Mouse (Mus musculus) liver, embryonic 11.5 days (tissue): ENCODE measurements at regions not wholly inside any gene's neighbourhood (a gene's known extent, or its start where the extent isn't known, plus 50 kb on each side); places are given as distances from the start of the nearest gene placed in this dataset.

Experiments used
- ATAC-seq: fragments of 200-750 bp; cut with Nextera tagmentation; replicated peaks from 2 replicates; pipeline ENCODE4 v1.8.0; 2017; ENCODE audit warnings: moderate number of reproducible peaks, mild to moderate bottlenecking, moderate TSS enrichment, moderate library complexity; ENCODE audit not compliant: low FRiP score
- DNase-seq: peaks from one replicate; pipeline ENCODE4 v3.0.0-alpha.2; 2017; ENCODE audit warnings: low spot score
- H3K27ac ChIP-seq: fragments of 300-500 bp; sonication (generic); 2 replicates; pipeline ENCODE4 v1.5.1; 2014; ENCODE audit warnings: mild to moderate bottlenecking, low read depth, low read length, control low read depth
- H3K27me3 ChIP-seq: fragments of 300-500 bp; sonication (generic); replicated peaks from 2 replicates; pipeline ENCODE4 v1.6.1; 2014; ENCODE audit warnings: low read length, mixed read lengths; ENCODE audit not compliant: control insufficient read depth, insufficient read depth
- H3K36me3 ChIP-seq: fragments of 300-500 bp; sonication (generic); 2 replicates; pipeline ENCODE4 v1.6.1; 2014; ENCODE audit warnings: mild to moderate bottlenecking, low read length, moderate library complexity, mixed read lengths; ENCODE audit not compliant: control insufficient read depth, insufficient read depth
- H3K4me1 ChIP-seq: fragments of 300-500 bp; sonication (generic); replicated peaks from 2 replicates; pipeline ENCODE4 v1.6.1; 2014; ENCODE audit warnings: low read length, mixed read lengths; ENCODE audit not compliant: control insufficient read depth, insufficient read depth
- H3K4me2 ChIP-seq: fragments of 300-500 bp; sonication (generic); 2 replicates; pipeline ENCODE4 v1.6.1; 2014; ENCODE audit warnings: mild to moderate bottlenecking, control low read depth, moderate library complexity
- H3K4me3 ChIP-seq: fragments of 300-500 bp; sonication (generic); 2 replicates; pipeline ENCODE4 v1.5.1; 2014; ENCODE audit warnings: low read depth, low read length, control low read depth
- H3K9ac ChIP-seq: fragments of 300-500 bp; sonication (generic); 2 replicates; pipeline ENCODE4 v1.6.1; 2014; ENCODE audit warnings: low read depth, low read length, control low read depth
- H3K9me3 ChIP-seq: fragments of 300-500 bp; sonication (generic); 2 replicates; pipeline ENCODE4 v1.6.1; 2016; ENCODE audit warnings: low read length, inconsistent platforms, mixed read lengths; ENCODE audit not compliant: control insufficient read depth
- WGBS: fragments of 180-500 bp; shearing (Covaris S2); extraction: QIAGEN DNeasy Blood & Tissue Kit; methylation state at CpG from one replicate; pipeline ENCODE4 v1.1.7; 2014; 5-methylcytosine and 5-hydroxymethylcytosine counted together

- H3K4me1 ChIP-seq = no peaks in the 10 kb centered on the region
- no peak for ATAC-seq
Observed at GRCm38 (mm10) chr7:115000796-115001524, 257.5 kb downstream of the Insc start.

DNA sequence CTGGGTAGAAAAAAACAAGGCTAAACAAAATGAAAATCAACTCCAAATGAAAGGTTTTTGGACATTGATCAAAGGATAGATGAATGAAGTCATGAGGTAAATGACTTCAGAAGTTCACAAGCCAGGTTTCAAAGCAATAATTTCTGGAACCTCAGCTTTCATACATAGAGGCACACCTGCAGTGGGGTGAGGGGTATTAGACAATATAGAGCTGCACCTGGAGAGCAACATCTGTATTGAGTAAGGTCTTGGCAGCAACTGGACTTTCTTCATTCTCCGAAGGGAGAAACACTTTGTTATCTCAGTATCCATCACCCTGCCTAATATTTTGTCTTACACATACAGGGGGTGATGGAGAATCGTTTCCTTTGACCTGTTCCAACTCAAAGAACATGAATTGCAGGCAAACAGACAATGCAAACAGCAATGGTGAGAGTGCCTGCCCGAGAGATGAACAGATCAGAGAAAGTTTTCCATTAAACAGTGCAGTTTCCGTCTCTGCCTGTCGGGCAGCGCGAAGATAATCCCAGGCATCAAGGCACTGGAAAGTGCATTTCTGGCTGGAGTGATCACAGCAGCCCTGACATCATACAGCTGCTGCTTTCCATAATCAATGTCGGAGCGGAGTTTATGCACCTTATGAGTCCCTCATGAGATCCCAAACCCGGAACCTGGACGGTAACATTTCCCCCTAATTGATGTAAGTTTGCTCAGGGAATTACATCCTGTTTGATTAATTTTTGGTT, 270.9 kb downstream of the Insc start:
- no peak overlapping the region for H3K4me3 ChIP-seq
- H3K4me1 ChIP-seq = no peaks in the 10 kb centered on the region
- no peaks in the 10 kb centered on the region for H3K9me3 ChIP-seq
- H3K27ac ChIP-seq = no peak overlapping the region
- WGBS = 66% methylated on average over 11 of the region's 11 CpGs
- no peak for DNase-seq
- H3K4me2 ChIP-seq = no peak overlapping the region
- no peak overlapping the region for H3K9ac ChIP-seq
- no peaks in the 10 kb centered on the region for H3K36me3 ChIP-seq
- ATAC-seq = no peak
- H3K27me3 ChIP-seq = no peaks in the 10 kb centered on the region

More at GRCm38 (mm10) chr7:115000796-115001524, 257.5 kb downstream of the Insc start:
- no peaks in the 10 kb centered on the region for H3K9me3 ChIP-seq
- WGBS = 69% methylated on average over 7 of the region's 7 CpGs
- H3K27me3 ChIP-seq = no peaks in the 10 kb centered on the region
- no peak overlapping the region for H3K4me2 ChIP-seq
- no peak overlapping the region for H3K9ac ChIP-seq
- no peak overlapping the region for H3K4me3 ChIP-seq
- H3K27ac ChIP-seq = no peak overlapping the region
- no peaks in the 10 kb centered on the region for H3K36me3 ChIP-seq
- no peak for DNase-seq

DNA sequence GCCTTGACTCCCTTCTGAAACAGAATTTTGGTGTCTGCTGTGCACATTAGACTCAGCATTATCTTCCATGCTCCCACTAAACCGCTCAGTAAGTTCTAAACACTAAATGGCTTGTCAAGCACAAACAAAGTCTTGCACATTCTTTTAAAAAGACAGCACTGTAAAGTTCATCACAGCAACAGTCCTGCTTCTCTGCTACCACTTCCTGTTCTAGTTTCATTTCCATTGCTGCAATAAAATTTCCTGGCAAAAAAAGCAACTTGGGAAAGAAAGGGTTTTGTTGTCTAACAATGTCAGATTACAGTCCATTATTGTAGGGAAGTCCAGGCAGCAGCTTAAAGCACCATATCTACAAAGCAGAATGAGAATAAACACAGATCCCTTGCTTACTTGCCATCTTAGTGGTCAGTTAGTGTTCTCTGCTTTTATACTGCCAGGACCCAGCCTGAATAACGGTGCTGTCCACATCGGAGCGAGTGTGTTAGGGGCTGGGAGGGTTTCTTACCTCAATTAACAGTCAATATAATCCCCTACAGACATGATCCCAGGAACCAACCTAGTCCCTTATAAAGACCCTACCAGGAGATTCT, 276.0 kb downstream of the Insc start:
- H3K27me3 ChIP-seq = no peaks in the 10 kb centered on the region
- no peaks in the 10 kb centered on the region for H3K9me3 ChIP-seq
- no peak overlapping the region for H3K27ac ChIP-seq
- no peak for DNase-seq
- H3K9ac ChIP-seq = no peak overlapping the region
- no peak overlapping the region for H3K4me2 ChIP-seq
- H3K4me1 ChIP-seq = no peaks in the 10 kb centered on the region
- no peak overlapping the region for H3K4me3 ChIP-seq
- no peaks in the 10 kb centered on the region for H3K36me3 ChIP-seq
- WGBS = 74% methylated on average over 4 of the region's 4 CpGs
- no peak for ATAC-seq

DNA sequence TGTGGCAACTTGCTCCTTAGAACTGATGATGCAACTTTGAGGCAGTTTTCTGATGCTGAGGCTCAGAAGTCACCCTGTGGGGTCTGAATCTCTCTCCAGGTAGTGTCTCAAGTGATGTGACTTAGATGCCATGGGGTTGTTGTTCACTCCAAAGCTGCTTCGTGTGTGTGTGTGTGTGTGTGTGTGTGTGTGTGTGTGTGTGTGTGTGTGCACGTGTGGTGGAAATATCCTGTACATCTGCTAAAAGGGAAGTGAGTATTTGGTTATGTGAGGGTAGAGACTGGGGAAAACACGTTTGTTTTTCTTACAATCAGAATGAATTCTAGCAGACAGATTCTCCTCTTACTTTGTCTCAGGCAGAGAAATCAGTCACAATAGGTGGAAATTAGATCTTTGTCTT, 276.5 kb downstream of the Insc start:
- H3K9me3 ChIP-seq = no peaks in the 10 kb centered on the region
- no peak overlapping the region for H3K4me3 ChIP-seq
- ATAC-seq = no peak
- H3K9ac ChIP-seq = no peak overlapping the region
- DNase-seq = no peak
- H3K36me3 ChIP-seq = no peaks in the 10 kb centered on the region
- H3K4me1 ChIP-seq = no peaks in the 10 kb centered on the region
- H3K4me2 ChIP-seq = no peak overlapping the region
- 60% methylated on average over 3 of the region's 3 CpGs for WGBS
- no peak overlapping the region for H3K27ac ChIP-seq
- no peaks in the 10 kb centered on the region for H3K27me3 ChIP-seq

GRCm38 (mm10) chr7:115025803-115026202, 282.3 kb downstream of the Insc start:
- Histone ChIP-seq H3K4me2 (no peak overlapping the region), H3K27ac (no peak overlapping the region), H3K27me3 (no peaks in the 10 kb centered on the region), H3K4me1 (no peaks in the 10 kb centered on the region), H3K4me3 (no peak overlapping the region), H3K9ac (no peak overlapping the region), H3K9me3 (no peaks in the 10 kb centered on the region), H3K36me3 (no peaks in the 10 kb centered on the region)
- WGBS = 74% methylated on average over 2 of the region's 2 CpGs
- no peak for DNase-seq
- no peak for ATAC-seq

- Histone ChIP-seq H3K27ac (no peak overlapping the region), H3K4me1 (no peaks in the 10 kb centered on the region), H3K9ac (no peak overlapping the region), H3K4me2 (no peak overlapping the region), H3K4me3 (no peak overlapping the region), H3K36me3 (no peaks in the 10 kb centered on the region), H3K27me3 (no peaks in the 10 kb centered on the region), H3K9me3 (no peaks in the 10 kb centered on the region)
- DNase-seq (no peak), ATAC-seq (no peak)
- 70% methylated on average over 1 of the region's 1 CpGs for WGBS
Observed at GRCm38 (mm10) chr7:115027685-115028084, 284.2 kb downstream of the Insc start.

GRCm38 (mm10) chr7:115033987-115034386, 290.5 kb downstream of the Insc start:
- Histone ChIP-seq H3K4me2 (no peak overlapping the region), H3K4me3 (no peak overlapping the region), H3K27me3 (no peaks in the 10 kb centered on the region), H3K9ac (no peak overlapping the region), H3K27ac (no peak overlapping the region), H3K36me3 (no peaks in the 10 kb centered on the region), H3K4me1 (no peaks in the 10 kb centered on the region), H3K9me3 (no peaks in the 10 kb centered on the region)
- WGBS = 50% methylated on average over 4 of the region's 4 CpGs
- no peak for ATAC-seq
- no peak for DNase-seq

- no peak for ATAC-seq
Observed at GRCm38 (mm10) chr7:115055527-115055926, 312.0 kb downstream of the Insc start.

More at GRCm38 (mm10) chr7:115055527-115055926, 312.0 kb downstream of the Insc start:
- no peaks in the 10 kb centered on the region for H3K9me3 ChIP-seq
- no peak overlapping the region for H3K4me3 ChIP-seq
- H3K4me2 ChIP-seq = no peak overlapping the region
- no peak for DNase-seq
- no peak overlapping the region for H3K27ac ChIP-seq
- no peak overlapping the region for H3K9ac ChIP-seq
- H3K4me1 ChIP-seq = no peaks in the 10 kb centered on the region
- no peaks in the 10 kb centered on the region for H3K36me3 ChIP-seq
- no peaks in the 10 kb centered on the region for H3K27me3 ChIP-seq
